Mouse (Mus musculus): Measurements from ENCODE around the gene Vmn2r49. TPM values are rescaled to one million over a fixed set of nuclear protein-coding genes. Genes with fewer than 3 reads are reported as not detected.
"Not testable (repeated sequence)": the region's sequence is repeated elsewhere in the genome, so short reads cannot be mapped to it uniquely, and the experiment has no call there.

The Vmn2r49 gene
- total RNA-seq (2021): not detected
- long read RNA-seq, experiment 1: 0 reads
- long read RNA-seq, experiment 2: 0 reads

DNA sequence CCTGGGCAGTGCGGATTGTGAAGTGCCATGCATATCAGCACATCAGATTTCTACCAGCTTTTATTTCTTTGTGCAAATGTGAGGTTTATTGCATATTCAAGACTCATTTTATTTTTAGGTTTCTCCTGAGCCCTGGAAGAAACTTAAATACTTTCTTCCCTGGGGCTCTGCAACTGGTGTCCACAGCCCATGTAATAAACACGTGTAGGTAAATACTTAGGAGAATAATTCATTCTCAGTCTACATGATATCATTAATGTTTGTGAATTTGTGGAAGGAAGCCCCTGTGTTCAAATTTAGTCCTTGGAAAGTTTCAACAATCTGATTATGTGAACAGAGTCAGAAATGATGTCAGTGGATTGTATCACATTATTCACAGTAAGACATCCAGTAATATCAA, at the start of gene Vmn2r49:
Gene Vmn2r49 (minus strand): TSS at position 101 of the 400 bp plus-strand sequence.
- DNase-seq: not testable (repeated sequence)

DNA sequence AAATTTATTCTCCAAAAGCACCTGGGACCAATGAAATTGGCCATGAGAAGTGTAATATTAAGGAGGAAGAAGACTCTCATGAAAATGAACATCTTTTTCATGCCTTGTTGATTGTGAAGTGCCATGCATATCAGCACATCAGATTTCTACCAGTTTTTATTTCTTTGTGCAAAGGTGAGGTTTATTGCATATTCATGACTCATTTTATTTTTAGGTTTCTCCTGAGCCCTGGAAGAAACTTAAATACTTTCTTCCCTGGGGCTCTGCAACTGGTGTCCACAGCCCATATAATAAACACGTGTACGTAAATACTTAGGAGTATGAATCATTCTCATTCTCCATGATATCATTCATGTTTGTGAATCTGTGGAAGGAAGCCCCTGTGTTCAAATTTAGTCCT, 38.6 kb downstream of the Vmn2r49 start, which contains the start of gene Vmn2r48:
Gene Vmn2r48 (minus strand): TSS at position 101 of the 400 bp plus-strand sequence.
- DNase-seq: not testable (repeated sequence)

Other genes with a start within 250 kb of the Vmn2r49 start
- gene Vmn2r46, start 221.7 kb downstream of the Vmn2r49 start, total RNA-seq (2021): not detected
- not detected for gene Vmn2r47, start 150.9 kb downstream of the Vmn2r49 start, total RNA-seq (2021)
- not detected for gene Vmn2r48, start 38.7 kb downstream of the Vmn2r49 start, total RNA-seq (2021)
- gene Vmn2r50, start 61.0 kb upstream of the Vmn2r49 start, total RNA-seq (2021): not detected
- not detected for gene Vmn2r51, start 113.5 kb upstream of the Vmn2r49 start, total RNA-seq (2021)
- gene Vmn2r52, start 184.3 kb upstream of the Vmn2r49 start, total RNA-seq (2021): not detected

All from gastrocnemius, postnatal 10 days (tissue).